Mouse (Mus musculus): ENCODE results near the gene Bbip1. TPM values are rescaled to one million over a fixed set of nuclear protein-coding genes. Genes with fewer than 3 reads are reported as not detected.

Bbip1 gene
- polyA plus RNA-seq, 1 experiment from 2014 or later = 58.0 TPM

- Histone ChIP-seq H3K4me1 (no peaks in the 10 kb centered on the region), H3K4me2 (no peak overlapping the region), H3K9me3 (no peaks in the 10 kb centered on the region), H3K27me3 (no peaks in the 10 kb centered on the region), H3K27ac (no peak overlapping the region), H3K9ac (no peak overlapping the region), H3K4me3 (no peak overlapping the region), H3K36me3 (no peaks in the 10 kb centered on the region)
- WGBS = 80% methylated on average over 4 of the region's 4 CpGs
- no peak for ATAC-seq (ENCODE audit: borderline replicate concordance, extremely low read depth, low FRiP score, low TSS enrichment)
Measured at GRCm38 (mm10) chr19:53962511-53962910, 18.1 kb upstream of the Bbip1 start.

DNA sequence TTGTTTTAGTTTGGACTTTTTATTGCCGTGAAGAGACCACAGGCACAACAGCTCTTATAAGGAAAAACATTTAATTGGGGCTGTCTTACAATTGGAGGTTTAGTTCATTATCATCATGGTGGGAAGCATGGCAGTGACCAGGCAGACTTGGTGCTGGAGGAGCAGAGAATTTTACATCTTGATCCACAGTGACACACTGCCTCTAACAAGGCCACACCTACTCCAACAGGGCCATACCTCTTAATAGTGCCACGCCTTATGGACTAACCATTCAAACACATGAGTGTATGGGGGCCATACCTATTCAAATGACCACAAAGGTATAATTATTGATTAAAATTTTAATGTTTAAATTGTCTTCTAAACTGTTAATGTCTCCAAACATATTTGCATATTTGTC lies 13.1 kb upstream of the Bbip1 start:
- Histone ChIP-seq H3K4me1 (no peaks in the 10 kb centered on the region; the same call in 1 of the 2 replicates), H3K9me3 (no peaks in the 10 kb centered on the region), H3K36me3 (no peaks in the 10 kb centered on the region), H3K4me2 (no peak overlapping the region), H3K9ac (no peak overlapping the region), H3K4me3 (no peak overlapping the region), H3K27me3 (no peaks in the 10 kb centered on the region), H3K27ac (no peak overlapping the region)
- ATAC-seq (ENCODE audit: borderline replicate concordance, extremely low read depth, low FRiP score, low TSS enrichment) = no peak
- WGBS = 89% methylated on average over 2 of the region's 2 CpGs

DNA sequence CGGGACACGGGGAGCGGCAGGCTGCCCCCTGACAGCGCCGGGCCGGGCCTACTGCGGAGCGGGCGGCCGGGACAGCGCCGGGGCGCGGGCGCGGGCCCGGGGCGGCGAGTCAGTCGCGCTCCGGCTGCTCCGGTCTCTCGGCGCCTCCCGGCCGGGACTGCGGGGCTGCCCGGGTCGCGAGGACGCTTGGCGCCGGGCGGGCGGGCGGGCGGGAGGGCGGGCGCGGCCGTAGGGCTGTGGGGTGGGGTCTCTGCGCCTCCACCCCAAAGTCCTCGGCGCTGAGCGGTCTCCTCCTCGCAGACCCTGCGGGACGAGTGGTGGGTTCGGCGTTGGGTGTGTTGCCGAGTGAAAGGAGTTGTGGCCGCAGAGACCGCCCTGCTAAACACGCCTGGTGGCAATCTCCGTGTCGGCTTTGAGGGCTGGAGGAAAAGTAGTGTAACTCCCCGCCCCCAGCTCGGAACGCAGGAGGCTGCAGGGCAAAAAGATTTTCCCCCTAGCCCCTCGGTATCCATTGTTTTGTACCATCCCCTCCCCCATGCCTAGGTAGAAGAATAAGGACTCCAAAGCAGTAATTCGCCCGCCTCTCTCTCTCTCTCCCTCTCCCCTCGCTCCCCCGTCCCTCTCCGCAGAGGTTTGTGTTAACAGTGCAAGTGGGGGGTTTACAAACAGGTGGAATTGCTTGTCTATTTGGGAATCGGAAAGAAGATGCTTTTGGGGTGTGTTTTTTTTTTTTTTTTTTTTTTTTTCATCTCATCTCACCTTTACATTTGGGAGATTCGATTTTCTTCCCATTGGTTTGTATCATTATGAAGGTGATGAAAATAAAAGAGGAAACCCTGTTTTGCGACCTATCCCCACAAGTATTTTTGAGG lies 980 bp upstream of the Bbip1 start:
- Histone ChIP-seq H3K27ac (peak overlapping the region; percentile 98), H3K4me3 (peak overlapping the region; percentile 98), H3K9me3 (no peaks in the 10 kb centered on the region), H3K4me2 (peak overlapping the region; percentile 76), H3K4me1 (peaks cover 27% of the 10 kb centered on the region), H3K9ac (peak overlapping the region; percentile 94), H3K36me3 (no peaks in the 10 kb centered on the region), H3K27me3 (no peaks in the 10 kb centered on the region)
- WGBS = under 1% methylated on average over 54 of the region's 69 CpGs
- peak; percentile 1; the same call in 1 of the 2 replicates for ATAC-seq (ENCODE audit: borderline replicate concordance, extremely low read depth, low FRiP score, low TSS enrichment)

DNA sequence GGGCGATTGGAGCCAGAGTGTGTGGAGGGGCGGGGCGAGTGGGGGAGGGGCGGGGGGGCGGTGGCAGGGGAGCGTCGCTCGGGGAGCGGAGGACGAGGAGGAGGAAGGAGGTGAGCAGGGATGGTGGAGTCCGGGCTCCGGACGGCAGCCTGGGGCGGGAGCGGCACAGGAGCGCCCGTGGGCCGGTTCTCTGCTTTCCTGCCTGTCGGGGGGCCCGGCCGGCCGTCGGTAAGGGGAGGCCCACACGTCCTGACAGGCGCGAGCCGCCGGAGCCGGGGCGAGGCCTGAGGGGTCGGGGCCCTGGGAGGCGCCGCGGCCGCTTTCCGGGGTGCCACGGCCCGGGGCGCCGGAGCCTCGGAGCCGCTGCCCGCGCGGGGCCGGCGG lies 351 bp upstream of the Bbip1 start:
- H3K4me2 ChIP-seq = peak overlapping the region; percentile 76
- WGBS = under 1% methylated on average over 42 of the region's 47 CpGs
- H3K27ac ChIP-seq = peak overlapping the region; percentile 98
- ATAC-seq (ENCODE audit: borderline replicate concordance, extremely low read depth, low FRiP score, low TSS enrichment) = no peak
- no peaks in the 10 kb centered on the region for H3K36me3 ChIP-seq
- peak overlapping the region; percentile 94 for H3K9ac ChIP-seq
- H3K9me3 ChIP-seq = no peaks in the 10 kb centered on the region
- H3K27me3 ChIP-seq = no peaks in the 10 kb centered on the region
- H3K4me3 ChIP-seq = peak overlapping the region; percentile 98
- H3K4me1 ChIP-seq = peaks cover 27% of the 10 kb centered on the region

DNA sequence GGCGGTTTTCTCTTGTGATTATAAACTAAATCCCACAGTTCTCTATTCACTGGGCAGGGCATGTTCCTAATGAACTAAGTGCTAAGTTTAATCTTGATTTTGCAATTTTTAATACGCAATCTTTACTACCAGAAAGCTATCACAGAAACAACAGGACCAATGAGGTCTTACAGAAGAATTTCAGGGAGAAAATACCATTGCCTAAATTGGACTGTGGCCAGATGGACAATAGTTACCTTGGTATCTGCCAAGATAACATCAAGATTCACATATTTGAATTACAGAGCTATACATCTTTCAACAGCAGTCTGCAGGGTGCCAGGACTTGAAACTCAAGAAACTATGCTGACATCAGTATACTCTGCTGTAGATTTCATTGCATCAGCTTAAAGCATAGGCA lies 2.1 kb downstream of the Bbip1 start:
- WGBS = 80% methylated on average over 2 of the region's 2 CpGs
- no peak overlapping the region for H3K4me3 ChIP-seq
- ATAC-seq (ENCODE audit: borderline replicate concordance, extremely low read depth, low FRiP score, low TSS enrichment) = no peak
- H3K36me3 ChIP-seq = peaks cover 10% of the 10 kb centered on the region; the same call in 1 of the 2 replicates
- no peaks in the 10 kb centered on the region for H3K9me3 ChIP-seq
- peak overlapping the region; percentile 41 for H3K27ac ChIP-seq
- peaks cover 19% of the 10 kb centered on the region for H3K4me1 ChIP-seq
- H3K27me3 ChIP-seq = no peaks in the 10 kb centered on the region
- peak overlapping the region; percentile 57; the same call in 1 of the 2 replicates for H3K4me2 ChIP-seq
- no peak overlapping the region for H3K9ac ChIP-seq

GRCm38 (mm10) chr19:53941139-53941538 lies 3.3 kb downstream of the Bbip1 start:
- peaks cover 10% of the 10 kb centered on the region; the same call in 1 of the 2 replicates for H3K36me3 ChIP-seq
- 82% methylated on average over 4 of the region's 4 CpGs for WGBS
- no peak overlapping the region for H3K9ac ChIP-seq
- no peak for ATAC-seq (ENCODE audit: borderline replicate concordance, extremely low read depth, low FRiP score, low TSS enrichment)
- peaks cover 16% of the 10 kb centered on the region for H3K4me1 ChIP-seq
- no peaks in the 10 kb centered on the region for H3K9me3 ChIP-seq
- H3K4me3 ChIP-seq = no peak overlapping the region
- H3K27ac ChIP-seq = no peak overlapping the region
- H3K27me3 ChIP-seq = no peaks in the 10 kb centered on the region
- no peak overlapping the region for H3K4me2 ChIP-seq

GRCm38 (mm10) chr19:53939467-53939866 lies 5.0 kb downstream of the Bbip1 start:
- 69% methylated on average over 4 of the region's 4 CpGs for WGBS

DNA sequence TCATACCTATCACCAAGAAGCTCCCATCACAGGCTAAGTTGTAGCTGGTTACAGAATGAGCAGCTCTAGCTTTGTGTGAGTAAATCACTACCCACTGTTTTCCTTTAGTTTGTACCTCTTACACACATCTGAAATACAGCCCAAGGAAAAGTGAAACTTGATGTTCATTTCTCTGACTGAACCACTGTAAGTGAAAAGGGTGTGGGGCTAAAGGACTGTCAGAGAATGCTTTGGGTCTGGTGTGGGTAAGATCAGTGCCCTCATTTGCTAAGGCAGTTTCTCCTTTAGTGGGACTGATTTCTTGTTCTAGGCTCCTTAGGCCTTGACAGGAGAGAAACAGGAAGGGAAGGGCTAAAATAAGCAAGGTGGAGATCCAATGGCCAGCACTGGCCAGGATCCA lies 10.4 kb downstream of the Bbip1 start:
- H3K4me1 ChIP-seq = no peaks in the 10 kb centered on the region
- no peak for ATAC-seq (ENCODE audit: borderline replicate concordance, extremely low read depth, low FRiP score, low TSS enrichment)
- H3K36me3 ChIP-seq = peaks cover 44% of the 10 kb centered on the region
- H3K27me3 ChIP-seq = no peaks in the 10 kb centered on the region
- H3K9me3 ChIP-seq = no peaks in the 10 kb centered on the region
- no peak overlapping the region for H3K4me2 ChIP-seq
- H3K9ac ChIP-seq = no peak overlapping the region
- no peak overlapping the region for H3K27ac ChIP-seq
- H3K4me3 ChIP-seq = no peak overlapping the region

More at GRCm38 (mm10) chr19:53939467-53939866, 5.0 kb downstream of the Bbip1 start:
- Histone ChIP-seq H3K27ac (no peak overlapping the region), H3K9ac (no peak overlapping the region), H3K4me3 (no peak overlapping the region), H3K4me2 (no peak overlapping the region), H3K27me3 (no peaks in the 10 kb centered on the region), H3K9me3 (no peaks in the 10 kb centered on the region), H3K4me1 (peaks cover 13% of the 10 kb centered on the region), H3K36me3 (peaks cover 10% of the 10 kb centered on the region; the same call in 1 of the 2 replicates)
- no peak for ATAC-seq (ENCODE audit: borderline replicate concordance, extremely low read depth, low FRiP score, low TSS enrichment)

- H3K4me2 ChIP-seq = no peak overlapping the region
- no peak overlapping the region for H3K4me3 ChIP-seq
- H3K27me3 ChIP-seq = no peaks in the 10 kb centered on the region
- H3K36me3 ChIP-seq = peaks cover 45% of the 10 kb centered on the region
- no peak overlapping the region for H3K27ac ChIP-seq
- no peak overlapping the region for H3K9ac ChIP-seq
- H3K9me3 ChIP-seq = no peaks in the 10 kb centered on the region
- ATAC-seq (ENCODE audit: borderline replicate concordance, extremely low read depth, low FRiP score, low TSS enrichment) = no peak
- no peaks in the 10 kb centered on the region for H3K4me1 ChIP-seq
Measured at GRCm38 (mm10) chr19:53933050-53933449, 11.4 kb downstream of the Bbip1 start.

DNA sequence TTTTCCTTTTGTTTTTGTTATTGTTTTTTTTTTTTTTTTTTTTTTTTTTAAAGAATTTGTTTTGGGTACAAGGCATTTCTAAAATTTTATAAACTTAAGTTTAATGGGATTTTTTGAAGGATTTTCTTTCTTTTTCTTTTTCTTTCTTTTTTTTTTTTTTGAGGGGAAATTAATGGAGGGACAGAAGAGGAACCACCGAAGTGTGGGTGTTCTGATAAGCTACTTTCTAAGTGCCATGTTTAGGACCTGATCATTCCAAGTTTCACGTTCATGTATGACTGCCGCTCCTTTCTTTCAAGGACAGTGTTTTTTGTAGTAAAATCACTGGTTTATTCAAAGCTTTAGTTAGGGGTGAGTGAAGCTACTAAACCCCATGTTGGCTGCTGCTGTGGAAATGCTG lies 15.2 kb downstream of the Bbip1 start:
- H3K36me3 ChIP-seq = peaks cover 63% of the 10 kb centered on the region

GRCm38 (mm10) chr19:53926705-53927104 lies 17.7 kb downstream of the Bbip1 start:
- peaks cover 66% of the 10 kb centered on the region for H3K36me3 ChIP-seq

More for the DNA sequence above, 15.2 kb downstream of the Bbip1 start:
- Histone ChIP-seq H3K9me3 (no peaks in the 10 kb centered on the region), H3K27me3 (no peaks in the 10 kb centered on the region), H3K27ac (no peak overlapping the region), H3K4me2 (no peak overlapping the region), H3K4me1 (no peaks in the 10 kb centered on the region), H3K9ac (no peak overlapping the region), H3K4me3 (no peak overlapping the region)
- ATAC-seq (ENCODE audit: borderline replicate concordance, extremely low read depth, low FRiP score, low TSS enrichment) = no peak
- 81% methylated on average over 3 of the region's 3 CpGs for WGBS

GRCm38 (mm10) chr19:53925338-53925751 lies 19.1 kb downstream of the Bbip1 start:
- Histone ChIP-seq H3K4me2 (no peak overlapping the region), H3K27me3 (no peaks in the 10 kb centered on the region), H3K9me3 (no peaks in the 10 kb centered on the region), H3K4me3 (no peak overlapping the region), H3K4me1 (no peaks in the 10 kb centered on the region), H3K9ac (no peak overlapping the region), H3K36me3 (peaks cover 66% of the 10 kb centered on the region), H3K27ac (no peak overlapping the region)
- no peak for ATAC-seq (ENCODE audit: borderline replicate concordance, extremely low read depth, low FRiP score, low TSS enrichment)
- WGBS = 84% methylated on average over 2 of the region's 2 CpGs

More at GRCm38 (mm10) chr19:53926705-53927104, 17.7 kb downstream of the Bbip1 start:
- H3K4me2 ChIP-seq = no peak overlapping the region
- no peaks in the 10 kb centered on the region for H3K9me3 ChIP-seq
- no peaks in the 10 kb centered on the region for H3K4me1 ChIP-seq
- 84% methylated on average over 1 of the region's 1 CpGs for WGBS
- no peak overlapping the region for H3K27ac ChIP-seq
- no peak for ATAC-seq (ENCODE audit: borderline replicate concordance, extremely low read depth, low FRiP score, low TSS enrichment)
- H3K27me3 ChIP-seq = no peaks in the 10 kb centered on the region
- H3K9ac ChIP-seq = no peak overlapping the region
- no peak overlapping the region for H3K4me3 ChIP-seq
